Mouse (Mus musculus) olfactory bulb, adult 2 months (tissue): Measurements from ENCODE around the gene Gm21974.

Experiments used
- CTCF ChIP-seq: fragments of 200-500 bp; IDR thresholded peaks from 2 replicates; pipeline ENCODE4 v1.5.1; 2012; ENCODE audit warnings: low read depth, mild to moderate bottlenecking, low read length, moderate library complexity; ENCODE audit not compliant: insufficient read depth
- POLR2A ChIP-seq: fragments of 200-500 bp; IDR thresholded peaks from 2 replicates; pipeline ENCODE4 v1.6.1; 2012; ENCODE audit warnings: mild to moderate bottlenecking, low read depth, low read length, moderate library complexity; ENCODE audit not compliant: insufficient read depth

DNA sequence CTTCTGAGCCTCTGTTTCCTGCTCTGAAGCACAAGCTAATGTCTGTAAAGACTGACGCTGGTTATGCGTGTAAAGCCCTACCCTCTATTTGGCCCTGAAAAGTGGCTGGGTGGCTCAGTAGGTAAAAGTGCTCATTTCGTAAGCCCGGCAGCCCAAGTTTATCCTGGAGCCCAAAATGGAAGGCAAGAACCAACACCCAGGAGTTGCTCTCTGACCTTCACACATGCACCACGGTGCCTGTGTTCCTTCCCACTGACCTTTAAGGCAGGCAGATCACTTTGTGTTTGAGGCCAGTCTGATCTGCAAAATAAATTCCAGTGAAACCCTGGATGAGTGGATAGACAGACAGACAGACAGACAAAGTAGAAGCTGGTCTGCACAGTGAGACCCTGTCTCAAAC, 28.5 kb upstream of the Gm21974 start:
- TF ChIP-seq POLR2A, result no peak
- TF ChIP-seq CTCF, result no peak
